Mouse (Mus musculus) lung, embryonic 14.5 days (tissue): Measurements from ENCODE around the gene Vps8. TPM values are rescaled to one million over a fixed set of nuclear protein-coding genes. Genes with fewer than 3 reads are reported as not detected.

Source experiments
- ATAC-seq: fragments of 200-750 bp; cut with Nextera tagmentation; 2 replicates; pipeline ENCODE4 v1.8.0; 2017; ENCODE audit warnings: mild to moderate bottlenecking, moderate TSS enrichment, moderate library complexity; ENCODE audit not compliant: insufficient read depth
- DNase-seq: peaks from one replicate; pipeline ENCODE4 v3.0.0-alpha.2; 2015
- H3K27ac ChIP-seq: fragments of 300-500 bp; sonication (generic); 2 replicates; pipeline ENCODE4 v1.5.1; 2014; ENCODE audit warnings: low read depth, mild to moderate bottlenecking, moderate library complexity
- H3K27me3 ChIP-seq: fragments of 300-500 bp; sonication (generic); 2 replicates; pipeline ENCODE4 v1.6.1; 2014; ENCODE audit warnings: low read length, control low read depth; ENCODE audit not compliant: insufficient read depth
- H3K36me3 ChIP-seq: fragments of 300-500 bp; sonication (generic); 2 replicates; pipeline ENCODE4 v1.6.1; 2014; ENCODE audit warnings: control low read depth; ENCODE audit not compliant: insufficient read depth
- H3K4me1 ChIP-seq: fragments of 300-500 bp; sonication (generic); 2 replicates; pipeline ENCODE4 v1.6.1; 2014; ENCODE audit warnings: antibody characterized with exemption, control low read depth; ENCODE audit not compliant: insufficient read depth
- H3K4me2 ChIP-seq: fragments of 300-500 bp; sonication (generic); 2 replicates; pipeline ENCODE4 v1.6.1; 2014; ENCODE audit warnings: mild to moderate bottlenecking
- H3K4me3 ChIP-seq: fragments of 300-500 bp; sonication (generic); 2 replicates; pipeline ENCODE4 v1.5.1; 2014; ENCODE audit warnings: low read depth, low read length
- H3K9ac ChIP-seq: fragments of 300-500 bp; sonication (generic); 2 replicates; pipeline ENCODE4 v1.6.1; 2014
- H3K9me3 ChIP-seq: fragments of 300-500 bp; sonication (generic); 2 replicates; pipeline ENCODE4 v1.6.1; 2016; ENCODE audit warnings: low read depth, low read length, control low read depth
- CTCF ChIP-seq: IDR thresholded peaks from 2 replicates; pipeline ENCODE4 v1.5.1; 2016; ENCODE audit warnings: antibody characterized with exemption, low read depth
- WGBS: fragments of 180-500 bp; shearing (Covaris S2); extraction: QIAGEN DNeasy Blood & Tissue Kit; methylation state at CpG from one replicate; pipeline ENCODE4 v1.1.7; 2014; 5-methylcytosine and 5-hydroxymethylcytosine counted together
- polyA plus RNA-seq: library from polyadenylated mRNA; unstranded; fragments of >200 nt; fragmentation: Nextera tagmentation; extraction: Ambion mirVana; gene quantifications from 2 replicates; pipeline ENCODE4 v1.2.1, GENCODE M21; 2014

Gene Vps8
- polyA plus RNA-seq, 1 experiment from 2014 or later, result 19.3 TPM

GRCm38 (mm10) chr16:21687406-21687805, 264.5 kb downstream of the Vps8 start:
- DNase-seq, result no peak
- Histone ChIP-seq H3K27ac (no peak overlapping the region), H3K4me3 (no peak overlapping the region), H3K27me3 (no peaks in the 10 kb centered on the region), H3K4me1 (no peaks in the 10 kb centered on the region), H3K9ac (no peak overlapping the region), H3K9me3 (no peaks in the 10 kb centered on the region; the same call in 1 of the 2 replicates), H3K36me3 (no peaks in the 10 kb centered on the region), H3K4me2 (no peak overlapping the region)
- WGBS, result 75% methylated on average over 5 of the region's 5 CpGs
- no peak for ATAC-seq
- no peak for TF ChIP-seq CTCF

- ATAC-seq, result no peak
- no peak overlapping the region for H3K27ac ChIP-seq
- no peaks in the 10 kb centered on the region for H3K27me3 ChIP-seq
- no peak for TF ChIP-seq CTCF
- no peak overlapping the region for H3K9ac ChIP-seq
- peaks cover 4% of the 10 kb centered on the region; the same call in 1 of the 2 replicates for H3K4me1 ChIP-seq
- no peaks in the 10 kb centered on the region for H3K36me3 ChIP-seq
- no peak overlapping the region for H3K4me2 ChIP-seq
- no peaks in the 10 kb centered on the region for H3K9me3 ChIP-seq
- H3K4me3 ChIP-seq, result no peak overlapping the region
- DNase-seq, result no peak
- WGBS, result 80% methylated on average over 5 of the region's 5 CpGs
Observed at GRCm38 (mm10) chr16:21689141-21689540, 266.2 kb downstream of the Vps8 start.

GRCm38 (mm10) chr16:21690216-21690755, 267.4 kb downstream of the Vps8 start:
- TF ChIP-seq CTCF, result no peak
- Histone ChIP-seq H3K9ac (no peak overlapping the region), H3K4me2 (no peak overlapping the region), H3K4me3 (no peak overlapping the region), H3K36me3 (no peaks in the 10 kb centered on the region), H3K4me1 (peaks cover 4% of the 10 kb centered on the region; the same call in 1 of the 2 replicates), H3K27me3 (no peaks in the 10 kb centered on the region), H3K9me3 (no peaks in the 10 kb centered on the region), H3K27ac (no peak overlapping the region)
- no peak for DNase-seq
- 55% methylated on average over 5 of the region's 5 CpGs for WGBS
- ATAC-seq, result no peak

- WGBS, result under 1% methylated on average over 45 of the region's 45 CpGs
- H3K4me3 ChIP-seq, result peak overlapping the region; percentile 78
- H3K27me3 ChIP-seq, result no peaks in the 10 kb centered on the region
- DNase-seq (peak; percentile 73), ATAC-seq (peak; percentile 74)
- no peak for TF ChIP-seq CTCF
- no peaks in the 10 kb centered on the region for H3K9me3 ChIP-seq
- peak overlapping the region; percentile 84 for H3K27ac ChIP-seq
- peak overlapping the region; percentile 67 for H3K9ac ChIP-seq
- no peaks in the 10 kb centered on the region for H3K36me3 ChIP-seq
- peaks cover 4% of the 10 kb centered on the region; the same call in 1 of the 2 replicates for H3K4me1 ChIP-seq
- peak overlapping the region; percentile 96 for H3K4me2 ChIP-seq
Observed at GRCm38 (mm10) chr16:21693981-21694462, 271.1 kb downstream of the Vps8 start.

Other genes with a start within 250 kb of the Vps8 start
- gene Ephb3, start 218.4 kb upstream of the Vps8 start, polyA plus RNA-seq, result 29.7 and 33.2 TPM in 2 replicates